Mouse (Mus musculus): ENCODE measurements at regions not wholly inside any gene's neighbourhood (a gene's known extent, or its start where the extent isn't known, plus 50 kb on each side); places are given as distances from the start of the nearest gene placed in this dataset.

DNA sequence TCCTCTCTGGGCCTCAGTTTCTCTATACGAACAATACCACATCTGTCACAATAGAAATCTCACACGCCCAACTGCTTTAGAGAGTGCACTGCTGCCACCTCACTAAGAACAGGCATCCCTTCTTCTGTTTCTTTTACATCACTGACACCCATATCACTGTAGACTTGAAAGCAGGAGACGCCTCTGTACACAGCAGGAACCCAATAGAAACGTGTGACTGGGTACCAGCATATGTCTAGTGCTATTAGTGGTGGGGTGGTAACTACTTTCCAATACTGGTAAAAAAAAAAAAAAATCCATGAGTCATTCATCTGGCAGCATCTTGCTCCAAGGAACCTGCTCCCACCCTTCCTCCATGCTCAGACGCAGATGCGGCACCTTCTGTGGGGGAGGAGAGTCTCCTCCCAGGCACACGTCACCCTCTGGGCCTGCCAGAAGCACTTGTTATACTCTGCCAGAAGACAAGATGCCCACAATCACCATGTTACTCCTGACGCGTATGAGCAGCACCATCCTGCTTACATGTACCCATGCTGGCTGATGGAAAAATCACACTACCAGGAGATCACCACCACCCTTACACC, 151.3 kb upstream of the Plxna4 start:
- no peak for DNase-seq

DNA sequence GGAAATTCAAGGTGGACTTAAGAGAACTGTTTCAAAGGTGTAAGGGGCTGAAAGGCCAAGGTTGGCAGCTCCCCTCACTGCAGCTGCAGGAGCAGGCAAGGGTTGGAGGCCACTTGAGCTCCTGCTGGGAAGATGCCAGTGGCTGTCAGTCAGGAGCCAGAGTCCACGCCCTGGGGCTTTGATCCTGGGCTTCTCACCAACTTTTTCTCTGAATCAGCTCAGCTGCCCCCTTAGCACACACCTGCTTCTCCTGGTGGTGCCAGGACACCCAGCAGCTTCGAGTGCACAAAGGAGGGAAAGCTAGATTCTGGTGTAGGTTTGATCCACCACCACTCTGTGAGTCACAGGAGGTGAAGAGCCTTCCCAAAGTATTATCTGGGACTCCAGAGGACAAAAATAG, 140.7 kb upstream of the Plxna4 start:
- peak; percentile 65 for DNase-seq

DNA sequence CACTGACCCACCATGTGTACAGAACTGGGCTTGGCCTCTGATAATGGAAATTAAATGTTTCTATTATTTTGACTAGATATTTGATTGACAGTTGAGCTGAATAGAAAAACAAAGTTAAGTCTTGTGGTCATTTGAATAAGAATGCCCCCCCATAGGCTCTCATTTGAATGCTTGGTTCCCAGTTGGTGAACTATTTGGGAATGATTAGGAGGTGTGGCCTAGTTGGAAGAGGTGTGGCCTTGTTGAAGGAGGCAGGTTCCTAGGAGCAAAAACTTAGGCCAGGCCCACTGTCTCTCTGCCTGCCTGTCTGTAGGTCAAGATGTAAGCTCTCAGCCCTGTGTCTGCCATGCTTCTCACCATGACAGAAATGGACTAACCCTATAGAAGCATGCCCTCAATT, 138.6 kb upstream of the Plxna4 start:
- no peak for DNase-seq

DNA sequence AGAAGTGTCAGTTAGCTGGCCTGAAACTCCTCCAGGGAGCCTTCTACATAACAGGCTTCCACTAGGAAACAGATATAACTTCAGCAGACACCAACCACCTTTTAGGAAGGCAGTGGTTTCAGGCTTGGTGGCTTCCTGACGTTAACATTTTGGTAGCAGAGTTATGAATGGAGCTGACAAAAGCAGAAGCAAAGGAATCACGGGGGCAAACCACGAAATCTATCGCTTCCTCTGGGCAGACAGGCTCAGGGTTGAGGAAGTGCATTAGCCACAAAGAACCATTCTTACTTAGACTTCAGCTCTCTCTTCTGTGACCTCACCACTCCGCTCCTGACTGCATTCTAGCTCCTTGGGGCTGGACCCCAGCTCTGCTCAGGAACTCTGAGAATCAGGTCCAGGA, 129.9 kb upstream of the Plxna4 start:
- DNase-seq, result no peak

DNA sequence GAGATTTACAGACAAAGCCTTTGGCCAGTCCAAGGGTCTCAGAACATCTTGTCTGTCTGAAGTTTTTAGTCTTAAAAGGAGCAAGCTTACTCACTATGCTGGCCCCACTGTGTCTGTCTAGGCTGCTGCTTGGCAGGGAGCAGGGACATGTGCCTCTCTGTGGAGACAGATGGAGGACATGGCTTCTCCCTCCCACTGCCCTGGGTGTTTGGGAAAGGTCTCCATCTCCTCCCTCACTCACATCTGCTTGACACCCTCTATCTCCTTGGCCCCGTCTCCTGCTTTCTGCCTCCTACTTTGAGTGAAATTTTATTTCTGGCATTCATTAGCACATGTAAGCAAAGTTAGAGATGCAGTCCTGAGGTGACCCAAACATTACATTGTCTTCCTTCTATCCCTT, 127.1 kb upstream of the Plxna4 start:
- no peak for DNase-seq

DNA sequence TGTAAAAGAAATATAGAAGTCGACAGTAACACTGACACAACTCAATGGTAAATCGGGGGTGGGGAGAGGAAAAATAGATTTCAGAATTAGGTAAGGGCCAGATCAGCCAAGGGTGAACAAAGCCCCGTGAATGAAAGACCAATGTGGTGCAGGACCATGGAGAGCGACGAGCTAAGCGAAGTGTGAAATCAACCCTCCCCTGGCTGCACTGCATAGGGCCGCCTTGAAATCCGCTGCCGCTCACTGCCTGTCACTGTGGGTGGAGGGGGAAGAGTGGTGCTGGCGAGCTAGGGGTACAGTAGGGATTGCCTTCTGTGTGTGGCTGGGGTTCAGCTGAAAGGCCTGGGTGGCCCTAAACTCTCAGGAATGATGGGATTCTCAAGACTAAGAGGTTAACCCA, 122.2 kb upstream of the Plxna4 start:
- DNase-seq, result peak; percentile 81

DNA sequence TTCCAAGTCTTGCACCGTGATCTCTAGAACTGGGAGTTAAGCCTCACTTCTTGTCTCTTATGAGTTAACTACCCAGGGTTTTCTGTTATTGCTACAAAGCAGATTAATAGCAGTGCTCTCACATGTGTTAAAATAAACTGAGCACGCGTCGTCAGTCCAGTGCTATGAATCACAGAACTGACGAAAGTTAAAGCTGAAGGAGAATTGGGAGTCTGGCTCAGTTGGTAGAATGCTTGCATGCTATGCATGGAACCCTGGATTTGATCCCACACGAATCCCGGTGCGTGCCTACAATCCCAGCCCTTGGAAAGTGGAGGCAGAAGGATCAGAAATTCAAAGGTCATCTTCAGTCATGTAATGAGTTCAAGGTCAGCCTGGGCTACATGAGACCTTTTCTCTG, 121.6 kb upstream of the Plxna4 start:
- no peak for DNase-seq

DNA sequence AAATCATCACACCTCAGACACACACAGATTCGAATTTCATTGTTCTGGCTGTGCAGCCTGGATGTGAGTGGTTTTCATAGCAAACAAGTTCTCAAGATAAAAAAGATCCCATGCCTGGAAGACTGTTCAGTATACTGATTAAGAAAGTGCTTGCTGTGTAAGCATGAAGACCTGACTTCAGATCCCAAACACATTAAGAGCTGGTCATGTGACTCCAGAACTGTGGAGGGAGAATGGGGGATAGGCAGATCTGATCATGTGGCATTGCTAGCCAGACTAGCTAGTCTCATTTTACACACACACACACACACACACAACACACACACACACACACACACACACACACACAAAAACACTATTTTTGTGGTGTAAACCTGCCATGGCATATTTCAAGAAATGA, 119.4 kb upstream of the Plxna4 start:
- no peak for DNase-seq

DNA sequence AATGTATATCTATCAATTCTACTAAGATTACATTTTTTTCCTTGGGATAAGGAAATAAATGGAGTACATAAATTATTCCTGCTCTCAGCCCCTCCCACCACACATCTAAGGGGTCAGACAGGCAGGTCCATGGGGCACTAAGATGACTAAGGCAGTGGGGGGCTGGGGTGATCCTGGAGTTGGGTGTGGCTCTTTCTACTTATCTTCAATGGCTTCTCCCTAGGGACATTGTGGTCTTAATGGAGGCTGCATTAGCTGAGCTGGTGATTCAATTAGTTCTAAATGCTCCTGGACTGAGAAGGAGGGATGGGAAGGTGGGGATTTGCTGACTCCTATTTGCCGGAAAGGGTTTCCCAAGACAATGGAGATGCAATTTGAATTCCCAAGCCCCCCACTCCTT, 118.4 kb upstream of the Plxna4 start:
- no peak for DNase-seq

DNA sequence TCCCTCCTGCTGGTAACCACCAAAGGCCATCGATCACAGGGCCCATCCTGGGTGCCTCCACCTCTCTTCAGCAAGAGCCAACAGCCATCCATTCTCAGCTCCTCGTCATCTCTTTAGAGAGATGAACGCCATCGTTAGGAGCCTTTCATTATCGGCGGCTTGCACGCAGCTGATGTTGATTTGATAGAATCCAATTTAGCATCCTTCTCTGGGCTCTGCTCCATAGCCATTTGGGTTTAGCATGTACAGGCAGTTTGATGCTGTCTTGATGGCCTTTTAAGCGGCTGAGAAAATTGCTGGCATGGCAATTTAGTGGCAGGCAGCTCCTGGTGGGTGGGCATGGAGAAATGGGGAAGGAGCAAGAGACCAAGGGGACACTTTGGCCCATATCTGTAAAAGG, 115.5 kb upstream of the Plxna4 start:
- DNase-seq, result no peak

DNA sequence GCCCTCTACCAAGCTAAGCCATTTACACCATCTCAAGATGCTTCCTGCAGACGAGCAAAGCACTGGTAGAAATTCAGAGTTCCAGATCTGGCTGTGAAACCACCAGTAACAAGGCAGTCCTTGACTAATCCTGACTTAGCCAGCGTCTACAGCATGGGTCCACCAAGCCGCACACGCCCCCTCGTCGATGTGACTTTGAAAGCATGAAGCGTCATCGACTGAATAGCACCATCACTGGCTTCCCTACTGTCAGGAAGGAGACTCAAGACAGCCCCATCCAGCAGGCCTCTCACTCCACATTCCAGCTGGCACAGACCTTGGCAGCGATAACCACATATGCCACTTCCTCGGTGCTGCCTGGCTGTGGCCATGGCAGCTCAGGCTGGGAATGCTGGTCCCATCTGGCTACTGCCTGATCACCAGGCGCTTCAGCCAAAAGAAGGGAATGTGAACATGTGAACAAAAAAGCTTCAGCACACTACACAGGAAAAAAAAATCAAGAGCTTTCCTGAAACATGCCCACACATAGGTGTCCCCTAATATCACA, 114.3 kb upstream of the Plxna4 start:
- no peak for DNase-seq

DNA sequence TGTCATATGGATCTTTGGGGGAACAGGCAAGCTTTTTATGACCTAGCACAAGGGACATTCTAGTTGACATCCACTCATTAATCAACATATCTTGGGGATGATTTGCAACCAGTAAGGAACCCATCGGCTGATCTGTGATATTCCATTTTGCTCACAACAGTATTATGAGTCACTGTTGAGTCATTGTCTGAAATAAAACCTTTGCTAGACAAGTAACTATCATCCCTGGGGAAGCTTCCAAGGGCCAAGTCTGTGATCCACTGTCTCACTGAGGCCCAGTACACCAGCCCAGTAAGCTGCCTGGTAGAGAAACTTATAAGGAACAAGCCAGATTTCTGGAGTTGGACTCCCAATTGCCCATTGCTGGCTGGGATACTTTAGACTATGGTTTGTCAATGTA, 111.8 kb upstream of the Plxna4 start:
- DNase-seq, result no peak

DNA sequence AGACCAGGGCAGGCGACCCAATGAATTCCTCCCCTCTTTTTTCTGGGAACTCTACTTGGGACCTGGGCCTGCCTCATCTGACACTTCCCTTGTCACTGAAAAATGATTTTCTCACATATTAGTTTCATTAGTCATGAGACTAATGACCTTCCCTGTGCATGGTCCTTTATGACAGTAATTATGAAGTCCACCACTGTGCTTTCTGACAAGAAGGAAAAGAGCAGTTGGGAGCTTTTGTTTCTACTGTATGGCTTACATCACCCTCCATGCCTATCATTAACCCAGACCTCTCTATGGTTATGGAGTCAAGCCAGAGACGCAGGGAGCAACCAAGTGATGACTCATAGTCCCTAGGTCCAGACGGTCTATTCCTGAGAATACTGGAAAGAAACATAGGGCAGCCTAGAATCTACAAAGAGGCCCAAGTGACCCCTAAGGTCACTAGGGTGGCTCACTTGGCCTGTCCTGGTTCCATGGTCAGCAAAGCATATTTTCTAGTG, 109.8 kb upstream of the Plxna4 start:
- no peak for DNase-seq

DNA sequence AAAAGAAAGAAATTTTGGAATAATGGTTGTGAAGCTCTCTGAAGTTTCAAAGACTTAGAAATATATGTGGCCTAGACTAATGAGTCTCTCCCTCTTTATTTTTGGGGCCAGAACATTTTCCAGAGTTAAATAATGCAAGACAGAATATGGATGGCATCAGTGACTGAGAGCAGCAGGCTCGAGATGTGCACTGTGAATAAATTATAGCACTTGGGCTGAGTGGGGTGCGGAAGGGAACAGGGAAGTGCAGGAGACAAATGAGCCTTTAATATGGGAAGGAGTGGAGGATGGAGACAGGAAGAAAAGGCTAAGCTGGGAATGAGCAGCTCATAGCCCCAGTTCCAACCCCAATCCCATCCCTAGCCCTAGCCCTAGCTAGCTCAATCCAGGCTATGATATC, 108.0 kb upstream of the Plxna4 start:
- DNase-seq, result no peak

DNA sequence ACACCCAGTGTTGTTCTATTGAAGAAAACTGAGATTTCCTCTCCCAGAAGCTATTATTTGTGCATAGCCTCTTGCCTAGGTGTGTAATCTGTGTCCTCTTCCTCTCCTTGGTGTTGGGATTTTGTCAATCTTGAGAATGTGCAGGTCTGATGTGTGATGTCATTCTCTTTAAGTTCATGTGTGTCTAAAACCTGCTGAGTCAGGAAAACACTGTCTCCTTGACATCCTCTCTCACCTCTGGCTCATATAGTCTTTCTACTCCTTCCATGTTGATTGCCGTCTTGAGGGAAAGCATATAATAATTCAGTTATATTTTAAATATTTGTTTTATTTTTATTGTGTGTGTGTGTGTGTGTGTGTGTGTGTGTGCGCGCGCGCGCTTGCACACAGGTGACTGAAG, 84.6 kb upstream of the Plxna4 start:
- DNase-seq, result no peak

DNA sequence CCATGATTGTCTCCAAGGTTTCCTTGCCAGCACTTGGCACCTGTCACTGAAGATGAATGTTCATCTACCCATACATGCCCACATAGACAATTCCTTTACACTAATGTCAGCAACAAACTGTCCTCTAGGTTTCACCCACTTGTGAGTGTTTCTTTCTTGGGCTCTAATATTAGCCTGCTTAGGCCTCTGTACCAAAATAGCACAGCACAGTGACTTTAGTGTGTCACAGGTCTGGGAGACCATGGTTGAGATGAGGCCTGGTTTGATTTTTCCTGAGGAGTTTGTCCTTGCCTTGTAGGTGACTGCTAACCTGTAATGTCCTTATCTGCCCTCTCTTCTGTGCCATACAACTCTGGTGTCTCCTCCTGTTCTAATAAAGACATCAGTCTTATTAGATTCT, 71.8 kb upstream of the Plxna4 start:
- DNase-seq, result peak; percentile 16

DNA sequence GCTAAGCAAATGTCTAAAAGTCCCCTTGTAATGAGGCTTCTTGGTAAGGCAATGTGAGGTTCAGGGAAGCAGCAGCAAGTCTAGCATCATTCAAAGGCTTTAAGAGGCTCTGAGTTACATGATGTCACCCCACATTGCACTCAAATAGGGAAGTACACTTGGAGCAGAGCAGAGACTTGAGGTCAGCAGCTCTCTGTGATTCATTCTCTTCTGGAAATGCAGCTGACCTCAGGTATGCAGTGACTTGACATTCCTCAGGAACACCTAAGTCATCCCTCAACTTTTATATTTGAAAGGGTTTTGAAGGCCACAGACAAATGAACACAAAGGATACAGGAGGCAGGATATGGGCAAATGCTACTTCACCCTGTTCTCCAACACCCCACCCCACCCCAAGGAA, 69.4 kb upstream of the Plxna4 start:
- no peak for DNase-seq

DNA sequence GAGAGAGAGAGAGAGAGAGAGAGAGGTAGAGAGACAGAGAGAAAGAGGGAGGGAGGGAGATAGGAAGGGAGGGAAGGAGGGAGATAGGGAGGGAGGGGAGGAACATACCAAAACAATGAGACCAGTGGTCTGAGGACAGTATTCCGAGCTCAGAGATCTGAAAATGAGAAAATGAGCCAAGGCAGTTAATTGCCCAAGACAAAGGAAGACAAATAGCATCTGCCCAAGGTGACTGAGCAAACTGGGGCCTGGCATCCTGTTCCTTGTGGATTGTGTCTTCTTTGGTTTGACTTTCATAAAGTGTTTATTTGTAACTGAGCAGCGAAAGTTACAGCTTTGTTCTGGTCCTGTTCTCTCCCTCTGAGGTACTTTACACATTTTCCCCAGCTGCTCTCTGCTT, 66.2 kb upstream of the Plxna4 start:
- DNase-seq, result no peak

DNA sequence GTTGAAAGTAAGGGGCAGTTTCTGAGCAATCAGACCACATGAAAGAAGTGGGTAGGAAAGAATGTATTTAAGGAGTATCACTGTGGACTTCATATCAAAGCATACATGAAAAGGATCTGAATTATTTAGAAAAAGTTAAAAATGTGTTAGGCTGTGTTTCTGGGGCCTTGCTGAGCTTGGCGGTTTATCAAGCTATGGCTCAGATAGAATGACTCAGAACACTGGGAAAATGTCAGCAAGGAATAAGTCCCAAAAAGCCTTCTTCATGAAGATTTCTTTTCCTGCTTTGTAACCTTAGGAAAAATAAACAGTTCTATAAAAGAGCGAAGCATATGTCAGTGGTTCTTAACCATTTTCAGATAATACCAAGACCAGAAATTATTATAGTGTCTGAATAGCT, 56.0 kb upstream of the Plxna4 start:
- no peak for DNase-seq

DNA sequence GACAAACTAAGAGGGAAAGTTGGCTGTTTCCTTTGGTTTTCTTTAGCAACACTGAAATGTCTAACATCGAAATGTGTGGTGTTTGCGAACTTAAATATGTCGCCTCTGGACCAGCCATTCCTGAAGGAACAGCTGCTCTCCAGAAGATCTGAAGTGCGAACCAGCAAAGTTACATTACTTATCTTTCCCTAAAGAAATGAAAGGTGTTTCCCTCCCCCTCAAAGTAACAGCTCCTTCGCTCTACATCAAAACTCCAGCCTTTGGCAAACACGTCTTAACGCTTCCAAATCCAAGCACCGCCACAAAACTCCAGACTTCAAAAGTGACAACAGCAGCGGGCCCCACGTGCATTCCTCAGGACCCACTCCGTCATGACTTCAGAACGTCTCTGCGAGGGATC, 50.9 kb upstream of the Plxna4 start:
- no peak for DNase-seq

All from heart, postnatal 4 days (tissue).